Mouse (Mus musculus) kidney, postnatal 0 days (tissue): ENCODE data around the gene Tmem243. TPM values are rescaled to one million over a fixed set of nuclear protein-coding genes. Genes with fewer than 3 reads are reported as not detected.
A peak's percentile ranks its signal among the peaks of the same experiment; 100 is the strongest.

Source experiments
- ATAC-seq: fragments of 200-750 bp; cut with Nextera tagmentation; replicated peaks from 2 replicates; pipeline ENCODE4 v1.8.0; 2017; ENCODE audit warnings: low read depth, moderate number of reproducible peaks, moderate TSS enrichment, moderate library complexity; ENCODE audit not compliant: low FRiP score
- DNase-seq: peaks from one replicate; pipeline ENCODE4 v3.0.0-alpha.2; 2016; ENCODE audit warnings: low spot score
- H3K27ac ChIP-seq: fragments of 300-500 bp; sonication (generic); 2 replicates; pipeline ENCODE4 v1.5.1; 2014; ENCODE audit warnings: mild to moderate bottlenecking
- H3K27me3 ChIP-seq: fragments of 300-500 bp; sonication (generic); 2 replicates; pipeline ENCODE4 v1.6.1; 2014; ENCODE audit warnings: low read length, mixed read lengths; ENCODE audit not compliant: insufficient read depth
- H3K36me3 ChIP-seq: fragments of 300-500 bp; sonication (generic); 2 replicates; pipeline ENCODE4 v1.6.1; 2014; ENCODE audit warnings: low read length, mixed read lengths; ENCODE audit not compliant: insufficient read depth
- H3K4me1 ChIP-seq: fragments of 300-500 bp; sonication (generic); replicated peaks from 2 replicates; pipeline ENCODE4 v1.6.1; 2014; ENCODE audit warnings: antibody characterized with exemption, low read length, mixed read lengths; ENCODE audit not compliant: insufficient read depth
- H3K4me2 ChIP-seq: fragments of 300-500 bp; sonication (generic); 2 replicates; pipeline ENCODE4 v1.6.1; 2014; ENCODE audit warnings: mild to moderate bottlenecking, low read length, moderate library complexity, mixed read lengths
- H3K4me3 ChIP-seq: fragments of 300-500 bp; sonication (generic); replicated peaks from 2 replicates; pipeline ENCODE4 v1.5.1; 2014; ENCODE audit warnings: low read depth, low read length
- H3K9ac ChIP-seq: fragments of 300-500 bp; sonication (generic); 2 replicates; pipeline ENCODE4 v1.6.1; 2014; ENCODE audit warnings: low read depth, low read length
- H3K9me3 ChIP-seq: fragments of 300-500 bp; sonication (generic); replicated peaks from 2 replicates; pipeline ENCODE4 v1.6.1; 2016; ENCODE audit warnings: low read length, inconsistent platforms, mixed read lengths
- CTCF ChIP-seq: IDR thresholded peaks from 2 replicates; pipeline ENCODE4 v1.5.1; 2016; ENCODE audit warnings: antibody characterized with exemption, low read depth, mild to moderate bottlenecking, moderate library complexity
- WGBS: fragments of 180-500 bp; shearing (Covaris S2); extraction: QIAGEN DNeasy Blood & Tissue Kit; methylation state at CpG from one replicate; pipeline ENCODE4 v1.1.7; 2014; 5-methylcytosine and 5-hydroxymethylcytosine counted together
- polyA plus RNA-seq: library from polyadenylated mRNA; unstranded; fragments of >200 nt; fragmentation: Nextera tagmentation; extraction: Ambion mirVana; gene quantifications from 2 replicates; pipeline ENCODE4 v1.2.1, GENCODE M21; 2015

Tmem243 gene
- polyA plus RNA-seq, 1 experiment from 2014 or later: 50.4 TPM

DNA sequence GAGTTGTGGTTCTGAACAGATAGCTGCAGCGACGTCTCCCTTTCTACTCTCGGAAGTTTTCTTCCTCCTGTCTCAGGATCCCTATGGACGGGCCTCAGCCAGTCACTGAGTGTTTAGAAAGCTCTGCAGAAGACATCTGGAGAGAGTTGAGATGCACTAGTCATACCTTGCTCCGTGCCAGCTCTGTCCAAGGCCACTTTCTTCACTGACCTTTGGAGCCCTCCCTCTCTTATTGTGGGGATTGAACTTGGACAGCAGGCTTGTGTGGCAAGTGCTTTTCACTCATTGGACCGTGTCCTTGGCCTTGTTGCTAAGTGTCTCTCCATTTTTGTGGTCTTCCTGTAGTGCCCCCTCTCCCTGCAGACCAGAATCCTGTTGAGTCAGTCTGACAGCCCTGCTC lies 6.3 kb downstream of the Tmem243 start:
- 85% methylated on average over 6 of the region's 6 CpGs for WGBS
- Histone ChIP-seq H3K9ac (no peak overlapping the region), H3K4me3 (no peak overlapping the region), H3K27ac (no peak overlapping the region), H3K36me3 (no peaks in the 10 kb centered on the region), H3K4me2 (no peak overlapping the region), H3K9me3 (no peaks in the 10 kb centered on the region), H3K27me3 (no peaks in the 10 kb centered on the region), H3K4me1 (0 out of 2 replicates have a peak, but pooled peaks cover 2% of the 10 kb centered on the region)
- TF ChIP-seq CTCF: no peak
- ATAC-seq (no peak), DNase-seq (no peak)

GRCm38 (mm10) chr5:9107296-9108089 lies 7.0 kb downstream of the Tmem243 start:
- ATAC-seq (no peak), DNase-seq (peak; percentile 18)
- Histone ChIP-seq H3K4me3 (no peak overlapping the region), H3K9ac (no peak overlapping the region), H3K27me3 (no peaks in the 10 kb centered on the region), H3K27ac (no peak overlapping the region), H3K9me3 (no peaks in the 10 kb centered on the region), H3K4me1 (no peaks in the 10 kb centered on the region), H3K36me3 (no peaks in the 10 kb centered on the region), H3K4me2 (no peak overlapping the region)
- TF ChIP-seq CTCF: no peak
- WGBS: 66% methylated on average over 8 of the region's 8 CpGs

DNA sequence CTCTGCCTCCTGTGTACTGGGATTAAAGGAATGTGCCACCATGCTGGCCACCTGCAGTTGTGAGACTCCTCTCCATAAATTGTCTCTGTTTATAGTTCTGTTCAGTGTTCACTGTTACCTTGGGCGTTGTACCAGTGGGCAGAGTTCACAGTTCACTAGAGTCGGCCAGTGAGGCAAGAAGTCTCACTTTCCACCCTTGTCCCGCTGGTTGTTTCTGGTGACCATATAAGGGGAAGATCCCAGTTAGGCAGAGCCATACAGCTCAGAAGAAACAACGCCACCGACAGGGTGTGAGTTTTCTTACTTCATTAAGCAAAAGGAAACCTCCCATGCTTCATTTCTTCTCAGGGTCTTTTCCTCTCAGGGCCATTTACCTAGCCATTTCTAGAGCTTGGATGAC lies 8.0 kb downstream of the Tmem243 start:
- H3K36me3 ChIP-seq: no peaks in the 10 kb centered on the region
- H3K4me1 ChIP-seq: no peaks in the 10 kb centered on the region
- H3K4me3 ChIP-seq: no peak overlapping the region
- peak; percentile 73 for ATAC-seq
- H3K27ac ChIP-seq: no peak overlapping the region
- H3K4me2 ChIP-seq: no peak overlapping the region
- H3K9ac ChIP-seq: no peak overlapping the region
- no peak for TF ChIP-seq CTCF
- WGBS: 14% methylated on average over 5 of the region's 5 CpGs
- peak; percentile 47 for DNase-seq
- H3K9me3 ChIP-seq: no peaks in the 10 kb centered on the region
- no peaks in the 10 kb centered on the region for H3K27me3 ChIP-seq

DNA sequence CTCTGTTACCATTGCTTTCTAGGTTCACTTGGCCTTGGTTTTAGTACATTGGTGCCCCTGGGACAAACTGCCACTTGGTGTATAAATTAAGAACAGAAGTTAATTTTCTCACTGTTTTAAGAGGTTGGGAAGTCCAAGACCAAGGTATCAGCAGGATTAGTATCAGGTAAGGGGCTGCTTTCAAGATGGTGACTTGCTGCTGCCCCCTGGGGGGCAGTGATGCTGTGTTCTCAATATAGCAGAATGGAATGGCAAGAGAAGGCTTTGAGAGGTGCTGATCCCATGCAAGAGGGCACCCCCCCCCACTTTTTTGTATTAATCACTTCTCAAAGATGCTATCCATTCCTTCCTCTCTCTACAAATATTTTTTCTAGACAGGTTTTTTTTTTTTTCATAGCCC lies 9.1 kb downstream of the Tmem243 start:
- TF ChIP-seq CTCF: peak; percentile 32; the same call in 1 of the 2 replicates
- Histone ChIP-seq H3K4me3 (no peak overlapping the region), H3K27ac (no peak overlapping the region), H3K4me2 (no peak overlapping the region), H3K9me3 (no peaks in the 10 kb centered on the region), H3K9ac (no peak overlapping the region), H3K36me3 (no peaks in the 10 kb centered on the region), H3K27me3 (no peaks in the 10 kb centered on the region), H3K4me1 (no peaks in the 10 kb centered on the region)
- ATAC-seq: no peak
- no peak for DNase-seq

DNA sequence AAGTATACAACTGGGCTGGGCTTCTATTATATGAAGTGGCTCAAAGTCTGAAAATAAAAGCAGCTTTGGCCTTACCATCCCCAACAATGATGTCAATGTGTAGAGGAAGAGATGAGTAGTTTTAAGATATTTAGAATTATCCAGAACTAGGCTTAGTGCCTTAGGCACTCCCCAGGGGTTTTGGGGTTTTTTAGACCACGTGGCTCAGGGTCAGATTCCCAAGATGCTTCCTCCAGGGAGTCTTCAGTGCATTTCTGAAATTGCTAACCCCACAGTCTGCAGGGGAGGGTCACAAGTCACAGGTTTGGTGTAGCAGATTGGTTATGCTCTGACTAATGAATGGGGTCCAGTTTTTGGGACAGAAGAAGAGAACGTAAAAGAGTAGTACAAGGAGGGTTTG lies 10.8 kb downstream of the Tmem243 start:
- H3K27me3 ChIP-seq: no peaks in the 10 kb centered on the region
- no peaks in the 10 kb centered on the region for H3K36me3 ChIP-seq
- H3K9ac ChIP-seq: no peak overlapping the region
- DNase-seq (no peak), ATAC-seq (no peak)
- 67% methylated on average over 2 of the region's 2 CpGs for WGBS
- no peak overlapping the region for H3K4me3 ChIP-seq
- H3K4me2 ChIP-seq: no peak overlapping the region
- H3K9me3 ChIP-seq: no peaks in the 10 kb centered on the region
- TF ChIP-seq CTCF: no peak
- no peak overlapping the region for H3K27ac ChIP-seq
- H3K4me1 ChIP-seq: no peaks in the 10 kb centered on the region

GRCm38 (mm10) chr5:9111759-9112158 lies 11.3 kb downstream of the Tmem243 start:
- H3K4me1 ChIP-seq: no peaks in the 10 kb centered on the region
- no peak overlapping the region for H3K27ac ChIP-seq
- 11% methylated on average over 5 of the region's 5 CpGs for WGBS
- H3K4me3 ChIP-seq: no peak overlapping the region
- peak; percentile 88 for TF ChIP-seq CTCF
- no peak overlapping the region for H3K9ac ChIP-seq
- DNase-seq (peak; percentile 85), ATAC-seq (peak; percentile 79)
- no peaks in the 10 kb centered on the region for H3K27me3 ChIP-seq
- H3K36me3 ChIP-seq: no peaks in the 10 kb centered on the region
- H3K9me3 ChIP-seq: no peaks in the 10 kb centered on the region
- no peak overlapping the region for H3K4me2 ChIP-seq
